In the genomic region with DNA sequence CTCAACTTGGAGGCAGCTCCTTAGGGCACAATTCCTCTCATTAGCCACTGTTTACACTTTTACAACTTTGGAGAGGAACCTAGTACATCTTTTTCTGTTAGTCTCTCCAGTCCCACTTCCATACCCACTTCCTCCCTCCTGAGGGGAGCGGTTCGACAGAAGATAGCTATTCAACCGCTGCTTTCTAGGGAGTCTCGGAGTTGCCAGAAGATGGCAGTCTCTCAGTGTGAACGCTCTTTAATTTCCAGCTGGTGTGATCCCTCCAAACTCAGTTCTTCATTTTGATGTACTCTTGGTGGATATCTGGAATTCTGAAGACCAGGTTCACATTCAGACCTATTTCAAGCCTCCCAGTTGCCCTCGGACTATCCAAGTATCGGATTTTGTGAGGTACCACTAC, we compare ENCODE assay signal across 10 mouse cellular contexts. TPM values are rescaled to one million over a fixed set of nuclear protein-coding genes. Genes with fewer than 3 reads are reported as not detected.
DNase-seq lines count a peak whose midpoint lies in the region; ATAC-seq and TF ChIP-seq lines count a peak whose summit lies in the region.
"Had no signal": no experiment of that assay in that cellular context is flagged by ENCODE, and none has a peak within 500 bp of the region (broad histone marks: within the 10 kb centered on the region; RNA-seq: fewer than 3 reads in every experiment).

No protein-coding gene starts in this region.

- ATAC-seq in midbrain, postnatal 0 days (ENCODE audit: low FRiP score): no peak
- ATAC-seq in midbrain, embryonic 15.5 days (replicated peaks): no peak
- ATAC-seq in common myeloid progenitor, adult 5-6 weeks (replicated peaks; ENCODE audit: low read depth, poor library complexity, severe bottlenecking): peak; percentile 78

- H3K27ac ChIP-seq in kidney, adult 2 months (ENCODE audit: insufficient read depth, low read depth, low read length): no peak overlapping the region
- H3K27ac ChIP-seq in midbrain, postnatal 0 days (ENCODE audit: low read depth, low read length): no peak overlapping the region
- H3K27ac ChIP-seq in midbrain, embryonic 15.5 days: no peak overlapping the region
- H3K27ac ChIP-seq: limb, embryonic 15.5 days had no signal

- peaks cover 1% of the 10 kb centered on the region; the same call in 1 of the 2 replicates for H3K36me3 ChIP-seq in kidney, adult 2 months (ENCODE audit: control insufficient read depth, insufficient read depth, low read length)
- no peaks in the 10 kb centered on the region for H3K36me3 ChIP-seq in midbrain, postnatal 0 days (ENCODE audit: insufficient read depth, low read length)
- H3K36me3 ChIP-seq in midbrain, embryonic 15.5 days (replicated peaks): no peaks in the 10 kb centered on the region

- TF ChIP-seq CTCF in kidney, adult 2 months (conservative IDR thresholded peaks at IDR 0.05; ENCODE audit: insufficient read depth, insufficient read length, low read depth, low read length): peak; percentile 42
- TF ChIP-seq CTCF in midbrain, postnatal 0 days (IDR thresholded peaks at IDR 0.05): peak; percentile 43

- no peak overlapping the region for H3K9ac ChIP-seq in midbrain, postnatal 0 days (replicated peaks; ENCODE audit: low read length, poor library complexity, severe bottlenecking)
- H3K9ac ChIP-seq in midbrain, embryonic 15.5 days: no peak overlapping the region
- H3K9ac ChIP-seq: limb, embryonic 15.5 days had no signal

- H3K4me3 ChIP-seq in kidney, adult 2 months (ENCODE audit: insufficient read depth, low read depth, low read length): no peak overlapping the region
- H3K4me3 ChIP-seq in midbrain, postnatal 0 days (ENCODE audit: low read depth, low read length): no peak overlapping the region
- no peak overlapping the region for H3K4me3 ChIP-seq in midbrain, embryonic 15.5 days
- H3K4me3 ChIP-seq: limb, embryonic 15.5 days; myocyte had no signal

- DNase-seq in kidney, adult 2 months: peak; percentile 16
- no peak for DNase-seq in kidney, postnatal 14 days
- DNase-seq in midbrain, postnatal 0 days (ENCODE audit: low spot score): no peak
- peak; percentile 16 for DNase-seq in retina, embryonic 14.5 days (ENCODE audit: low spot score)
- DNase-seq in adrenal gland, postnatal 4 days (ENCODE audit: low spot score in 2 of 2): no peak
- DNase-seq: kidney, adult 18-20 months had no signal

- H3K4me2 ChIP-seq in midbrain, postnatal 0 days (ENCODE audit: low read depth, low read length, poor library complexity, severe bottlenecking): no peak overlapping the region
- no peak overlapping the region for H3K4me2 ChIP-seq in midbrain, embryonic 15.5 days
- H3K4me2 ChIP-seq: limb, embryonic 15.5 days had no signal

- no peaks in the 10 kb centered on the region for H3K27me3 ChIP-seq in kidney, adult 2 months (replicated peaks; ENCODE audit: control insufficient read depth, insufficient read depth, low read length)
- H3K27me3 ChIP-seq in midbrain, postnatal 0 days (ENCODE audit: insufficient read depth, low read length): no peaks in the 10 kb centered on the region
- no peaks in the 10 kb centered on the region for H3K27me3 ChIP-seq in midbrain, embryonic 15.5 days (replicated peaks)
- H3K27me3 ChIP-seq: limb, embryonic 15.5 days had no signal

- H3K9me3 ChIP-seq in midbrain, postnatal 0 days (ENCODE audit: low read length): no peaks in the 10 kb centered on the region
- no peaks in the 10 kb centered on the region for H3K9me3 ChIP-seq in midbrain, embryonic 15.5 days
- H3K9me3 ChIP-seq: limb, embryonic 15.5 days had no signal

- no peak for TF ChIP-seq POLR2A in kidney, adult 2 months (IDR thresholded peaks at IDR 0.05; ENCODE audit: low read depth, low read length)

- 64% methylated on average over 7 of the region's 7 CpGs for WGBS in kidney, adult 2 months
- WGBS in midbrain, postnatal 0 days: 69% methylated on average over 7 of the region's 7 CpGs
- 69% methylated on average over 7 of the region's 7 CpGs for WGBS in midbrain, embryonic 15.5 days

- no peaks in the 10 kb centered on the region for H3K4me1 ChIP-seq in kidney, adult 2 months (ENCODE audit: control insufficient read depth, insufficient read depth, low read length)
- no peaks in the 10 kb centered on the region for H3K4me1 ChIP-seq in midbrain, postnatal 0 days (ENCODE audit: insufficient read depth, low read length)
- H3K4me1 ChIP-seq in midbrain, embryonic 15.5 days: no peaks in the 10 kb centered on the region
- H3K4me1 ChIP-seq: limb, embryonic 15.5 days had no signal

RNA-seq across cellular contexts. Expression of a gene that starts 18.5 kb away (rescaled TPM):
- 50.4 TPM in 2 replicates for polyA plus RNA-seq in kidney, adult 2 months (2012; rRNA removed)
- total RNA-seq in midbrain, postnatal 0 days (2014; rRNA removed): 44.8 and 46.5 TPM in 2 replicates
- 31.9 and 36.7 TPM in 2 replicates for polyA plus RNA-seq in midbrain, postnatal 0 days (2015; fragmentation: Nextera tagmentation; extraction: Ambion mirVana)
- 31.9 and 33.3 TPM in 2 replicates for polyA plus RNA-seq in midbrain, embryonic 15.5 days (2015; fragmentation: Nextera tagmentation; extraction: Ambion mirVana)
- total RNA-seq in common myeloid progenitor, adult 5-6 weeks (2017): 16.6 and 16.9 TPM in 2 replicates
- 100 to 1,000 TPM; 108 to 112 TPM for total RNA-seq in adrenal gland, postnatal 4 days (2021)

RNA-seq across cellular contexts. Expression of a gene that starts 52.7 kb away (rescaled TPM):
- polyA plus RNA-seq in kidney, adult 2 months (2012; rRNA removed): 7.2 and 9.2 TPM in 2 replicates
- 36.9 and 50.1 TPM in 2 replicates for total RNA-seq in midbrain, postnatal 0 days (2014; rRNA removed)
- polyA plus RNA-seq in midbrain, postnatal 0 days (2015; fragmentation: Nextera tagmentation; extraction: Ambion mirVana): 15.9 and 18.4 TPM in 2 replicates
- polyA plus RNA-seq in midbrain, embryonic 15.5 days (2015; fragmentation: Nextera tagmentation; extraction: Ambion mirVana): 31.0 and 33.7 TPM in 2 replicates
- total RNA-seq in common myeloid progenitor, adult 5-6 weeks (2017): 46.2 and 48.8 TPM in 2 replicates
- total RNA-seq in adrenal gland, postnatal 4 days (2021): 10 to 100 TPM; 47.8 to 50.0 TPM

Comparison
In these comparisons a context has a peak if more than half of its experiments do, and no peak if none do; other contexts are left out.
1. DNase-seq: peak in kidney, adult 2 months (single experiment) and retina, embryonic 14.5 days (single experiment); none in kidney, postnatal 14 days (single experiment), midbrain, postnatal 0 days (single experiment) and adrenal gland, postnatal 4 days (0 of 2).